Mouse (Mus musculus) inflammation-experienced regulatory T-cells (primary cell): ENCODE results near the gene Tmem150a. TPM values are rescaled to one million over a fixed set of nuclear protein-coding genes. Genes with fewer than 3 reads are reported as not detected.

Source experiments
- polyA plus RNA-seq, 2 experiments: library from polyadenylated mRNA; unstranded; fragments of 100-300 nt; shearing (Covaris generic); gene quantifications; one replicate each; pipeline ENCODE4 v1.2.1; 2017

Tmem150a gene
- under 1 TPM; 0.20 to 0.32 TPM for polyA plus RNA-seq

GRCm38 (mm10) chr6:72355066-72355911, at the start of gene Tmem150a:
Tmem150a (plus strand) TSS chr6:72355447.

GRCm38 (mm10) chr6:72345074-72345567, 10.1 kb upstream of the Tmem150a start, which contains the start of gene Usp39:
Usp39 (minus strand) TSS chr6:72345184.

DNA sequence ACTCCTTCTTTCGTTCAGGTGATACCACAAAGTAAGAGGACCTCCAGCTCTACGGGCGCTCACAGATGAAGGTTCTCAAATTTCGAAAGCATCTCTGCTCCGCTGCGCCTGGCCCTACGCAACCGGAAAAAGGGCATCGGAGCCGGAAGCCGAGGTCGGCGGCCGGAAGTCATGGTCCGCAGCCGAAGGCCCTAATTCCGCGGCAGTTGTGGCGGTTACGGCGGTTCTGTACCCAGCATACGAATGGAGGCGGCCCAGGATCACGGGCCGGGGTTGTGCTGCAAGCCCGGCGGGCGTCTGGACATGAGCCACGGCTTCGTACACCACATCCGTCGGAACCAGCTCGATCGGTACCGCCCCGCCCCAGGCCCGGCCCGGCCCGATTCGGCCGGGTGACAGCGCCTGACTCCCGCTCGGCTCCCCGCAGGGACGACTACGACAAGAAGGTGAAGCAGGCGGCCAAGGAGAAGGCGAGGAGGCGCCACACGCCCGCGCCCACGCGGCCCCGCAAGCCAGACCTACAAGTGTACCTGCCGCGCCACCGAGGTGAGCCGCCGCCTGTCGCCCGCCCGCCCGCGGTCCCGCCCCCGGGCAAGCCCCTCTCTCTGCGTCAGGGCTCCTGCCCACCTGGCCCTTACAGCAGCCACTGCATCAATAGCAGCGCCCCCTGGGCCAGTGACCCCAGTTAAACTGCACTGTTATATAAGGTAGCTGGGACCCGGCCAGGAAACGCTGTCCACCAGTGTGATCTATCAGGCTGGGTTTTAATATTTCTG, 7.9 kb upstream of the Tmem150a start, which contains the start of gene 0610030E20Rik:
Gene 0610030E20Rik, plus strand, starts transcription at position 152 of the 776 bp plus-strand sequence.

DNA sequence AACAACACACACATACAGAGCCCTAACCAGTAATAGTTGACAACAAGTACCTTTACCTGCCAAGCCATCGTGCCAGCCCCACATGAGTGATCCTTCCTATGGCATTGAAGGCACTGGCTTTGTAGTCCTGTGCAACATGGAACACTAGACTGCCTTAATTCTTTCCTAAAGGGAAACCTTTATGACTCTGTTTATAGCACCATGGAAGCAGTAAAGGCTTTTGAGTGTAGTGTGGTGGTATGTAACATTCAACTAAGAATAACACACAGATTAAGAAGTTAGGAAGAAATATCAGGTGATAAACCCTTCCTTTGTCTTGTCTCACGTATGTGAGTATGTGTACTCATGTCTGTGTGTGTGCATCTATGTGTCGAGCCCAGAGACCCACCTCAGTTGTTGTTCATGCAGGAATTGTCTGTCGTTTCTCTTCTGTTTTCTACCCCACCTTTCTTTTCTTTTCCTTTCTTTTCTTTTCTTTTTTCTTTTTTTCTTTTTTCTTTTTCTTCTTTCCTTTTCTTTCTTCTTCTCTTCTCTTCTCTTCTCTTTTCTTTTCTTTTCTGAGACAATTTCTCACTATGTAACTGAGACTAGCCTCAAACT, 11.7 kb downstream of the Tmem150a start, which contains the start of gene Rnf181:
Gene Rnf181, minus strand, starts transcription at position 113 of the 600 bp plus-strand sequence.

GRCm38 (mm10) chr6:72380131-72380770, 25.0 kb downstream of the Tmem150a start, which contains the start of gene Vamp5:
Vamp5 (minus strand) TSS chr6:72380468.

DNA sequence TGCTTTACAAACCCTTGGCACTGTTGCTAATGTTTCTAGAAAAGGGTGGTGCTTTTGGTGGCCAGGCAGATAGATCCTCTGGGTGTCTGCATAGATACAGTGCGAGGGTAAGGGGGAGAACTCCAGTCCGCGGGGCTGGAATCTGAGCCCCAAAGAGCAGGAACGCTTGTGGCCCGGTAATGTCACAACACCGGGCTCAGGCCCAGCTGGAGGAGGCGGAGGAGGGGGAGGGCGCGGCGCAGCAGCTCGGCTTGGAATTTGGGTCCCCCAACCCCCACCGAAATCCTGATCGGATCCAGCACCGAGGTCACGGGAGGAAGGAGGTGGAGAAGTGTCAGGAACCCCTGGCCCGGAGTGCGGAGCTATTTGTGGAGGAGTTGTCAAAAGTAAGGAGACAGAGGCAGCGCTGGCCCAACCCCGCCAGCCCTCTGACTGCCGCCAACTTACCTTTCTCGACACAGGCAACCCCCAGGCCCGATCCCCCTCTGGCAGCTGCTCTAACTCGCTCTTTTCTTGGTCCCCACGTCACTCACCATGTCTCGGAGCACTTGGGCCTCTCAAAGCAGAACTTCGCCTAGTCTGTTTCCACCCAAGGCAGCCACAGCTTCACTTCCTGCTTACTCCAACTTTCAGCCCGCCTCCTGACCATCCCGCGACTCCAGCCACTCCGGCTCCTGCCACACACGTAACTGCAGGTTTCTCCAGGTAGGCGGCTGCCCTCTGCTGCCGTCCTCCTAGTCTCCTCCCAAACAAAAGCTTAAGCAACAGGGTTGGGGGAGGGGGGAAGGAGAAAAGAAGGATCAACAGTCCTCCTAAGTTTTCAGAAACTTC, 34.9 kb downstream of the Tmem150a start, which contains the start of gene Vamp8:
Gene Vamp8, minus strand, starts transcription at position 763 of the 831 bp plus-strand sequence.

Other genes with a start within 250 kb of the Tmem150a start
- gene Atoh8, start 119.9 kb upstream of the Tmem150a start, polyA plus RNA-seq = under 1 TPM; 0.20 to 0.39 TPM
- gene Sftpb, start 50.8 kb upstream of the Tmem150a start, polyA plus RNA-seq = 1 to 10 TPM in 1 of 2 experiments, not detected in 1; 1.3 TPM
- gene Usp39, start 10.3 kb upstream of the Tmem150a start, polyA plus RNA-seq = 10 to 100 TPM; 41.2 to 46.8 TPM
- 10 to 100 TPM; 36.8 to 39.7 TPM for gene 0610030E20Rik, start 8.1 kb upstream of the Tmem150a start, polyA plus RNA-seq
- gene Rnf181, start 11.5 kb downstream of the Tmem150a start, polyA plus RNA-seq = 100 to 1,000 TPM; 139 to 142 TPM
- 10 to 100 TPM; 50.2 to 64.6 TPM for gene Vamp5, start 25.0 kb downstream of the Tmem150a start, polyA plus RNA-seq
- gene Vamp8, start 35.3 kb downstream of the Tmem150a start, polyA plus RNA-seq = 100 to 1,000 TPM; 240 to 267 TPM
- 10 to 100 TPM in 1 of 2 experiments, 1 to 10 TPM in 1; 9.8 to 13.1 TPM for gene Ggcx, start 58.9 kb downstream of the Tmem150a start, polyA plus RNA-seq
- gene Mat2a, start 84.1 kb downstream of the Tmem150a start, polyA plus RNA-seq = 100 to 1,000 TPM; 318 to 501 TPM
- 1 to 10 TPM in 1 of 2 experiments, not detected in 1; 1.1 TPM for gene Sh2d6, start 166.3 kb downstream of the Tmem150a start, polyA plus RNA-seq
- gene Capg, start 188.9 kb downstream of the Tmem150a start, polyA plus RNA-seq = 100 to 1,000 TPM; 390 to 765 TPM
- gene Elmod3, start 243.0 kb downstream of the Tmem150a start, polyA plus RNA-seq = 10 to 100 TPM; 23.4 to 25.3 TPM
- gene Retsat, start 243.0 kb downstream of the Tmem150a start, polyA plus RNA-seq = 1 to 10 TPM; 4.5 to 6.3 TPM